Comparison of ENCODE assay signal across 8 mouse cellular contexts in the genomic region with DNA sequence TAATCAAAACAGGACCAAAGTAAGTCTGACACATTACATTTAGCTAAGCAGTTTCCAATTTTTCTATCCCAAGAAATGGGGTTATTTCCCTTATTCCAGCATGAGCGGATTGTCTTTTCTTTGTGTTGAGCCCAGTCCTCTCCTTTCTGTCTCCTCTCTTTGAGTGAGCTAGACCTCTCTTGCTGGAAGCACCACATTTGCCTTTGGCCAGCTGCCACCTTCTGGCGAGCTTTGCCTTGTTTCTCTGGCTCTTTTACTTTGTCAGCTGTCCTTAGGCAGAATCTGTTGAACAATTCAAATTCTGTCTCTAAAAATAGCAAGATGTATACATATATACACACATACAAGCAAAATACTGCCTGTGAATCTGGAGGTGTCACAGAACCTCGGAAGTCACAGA.
DNase-seq lines count a peak whose midpoint lies in the region; ATAC-seq and TF ChIP-seq lines count a peak whose summit lies in the region.
"Had no signal": no experiment of that assay in that cellular context is flagged by ENCODE, and none has a peak within 500 bp of the region (broad histone marks: within the 10 kb centered on the region; RNA-seq: fewer than 3 reads in every experiment).

No protein-coding gene starts in this region.

- no peak overlapping the region for H3K27ac ChIP-seq in midbrain, postnatal 0 days (ENCODE audit: low read depth, low read length)
- H3K27ac ChIP-seq in midbrain, embryonic 15.5 days, result no peak overlapping the region
- H3K27ac ChIP-seq in stomach, postnatal 0 days (replicated peaks), result no peak overlapping the region

- intact Hi-C loops in gastrocnemius, postnatal 14 days (cut with DNase I; ENCODE audit: low total_unique reads), result no loop called here

- no peak overlapping the region for H3K4me3 ChIP-seq in midbrain, postnatal 0 days (ENCODE audit: low read depth, low read length)
- H3K4me3 ChIP-seq in midbrain, embryonic 15.5 days, result no peak overlapping the region
- H3K4me3 ChIP-seq in stomach, postnatal 0 days (ENCODE audit: low read depth, low read length), result no peak overlapping the region
- H3K4me3 ChIP-seq: myocyte had no signal

- H3K9ac ChIP-seq in midbrain, postnatal 0 days (replicated peaks; ENCODE audit: low read length, poor library complexity, severe bottlenecking), result no peak overlapping the region
- H3K9ac ChIP-seq in midbrain, embryonic 15.5 days, result no peak overlapping the region
- no peak overlapping the region for H3K9ac ChIP-seq in stomach, postnatal 0 days (ENCODE audit: low read length)

- no peak overlapping the region for H3K4me2 ChIP-seq in midbrain, postnatal 0 days (ENCODE audit: low read depth, low read length, poor library complexity, severe bottlenecking)
- no peak overlapping the region for H3K4me2 ChIP-seq in midbrain, embryonic 15.5 days
- no peak overlapping the region for H3K4me2 ChIP-seq in stomach, postnatal 0 days (replicated peaks; ENCODE audit: low read depth)

- WGBS in midbrain, postnatal 0 days, result 69% methylated on average over 3 of the region's 3 CpGs
- 76% methylated on average over 3 of the region's 3 CpGs for WGBS in midbrain, embryonic 15.5 days
- 58% methylated on average over 3 of the region's 3 CpGs for WGBS in stomach, postnatal 0 days

- H3K4me1 ChIP-seq in midbrain, postnatal 0 days (ENCODE audit: insufficient read depth, low read length), result no peaks in the 10 kb centered on the region
- H3K4me1 ChIP-seq in midbrain, embryonic 15.5 days, result no peaks in the 10 kb centered on the region
- no peaks in the 10 kb centered on the region for H3K4me1 ChIP-seq in stomach, postnatal 0 days (replicated peaks; ENCODE audit: control insufficient read depth, insufficient read depth)

- peak; percentile 61 for DNase-seq in midbrain, postnatal 0 days (ENCODE audit: low spot score)
- peak; percentile 43 to 51 for DNase-seq in cerebellum, adult 18-20 months
- peak; percentile 65 for DNase-seq in gastrocnemius, postnatal 14 days
- DNase-seq in layer of hippocampus, postnatal 36 days, result peak; percentile 54 to 66
- no peak for DNase-seq in stomach, postnatal 0 days (ENCODE audit: low spot score)
- no peak for DNase-seq in urinary bladder, postnatal 4 days (ENCODE audit: low spot score in 2 of 2)

- no peaks in the 10 kb centered on the region for H3K9me3 ChIP-seq in midbrain, postnatal 0 days (ENCODE audit: low read length)
- H3K9me3 ChIP-seq in midbrain, embryonic 15.5 days, result no peaks in the 10 kb centered on the region
- H3K9me3 ChIP-seq in stomach, postnatal 0 days (ENCODE audit: control insufficient read depth, low read length), result no peaks in the 10 kb centered on the region

- ATAC-seq in midbrain, postnatal 0 days (ENCODE audit: low FRiP score), result no peak
- no peak for ATAC-seq in midbrain, embryonic 15.5 days (replicated peaks)
- no peak for ATAC-seq in stomach, postnatal 0 days (ENCODE audit: low FRiP score, low TSS enrichment)

- TF ChIP-seq EP300 in stomach, postnatal 0 days (optimal IDR thresholded peaks at IDR 0.05), result no peak

- TF ChIP-seq CTCF in midbrain, postnatal 0 days (IDR thresholded peaks at IDR 0.05), result peak; percentile 44
- peak; percentile 30 for TF ChIP-seq CTCF in stomach, postnatal 0 days (IDR thresholded peaks at IDR 0.05; ENCODE audit: low read depth)

- H3K36me3 ChIP-seq in midbrain, postnatal 0 days (ENCODE audit: insufficient read depth, low read length), result 0 out of 2 replicates have a peak, but pooled peaks cover 7% of the 10 kb centered on the region
- no peaks in the 10 kb centered on the region for H3K36me3 ChIP-seq in midbrain, embryonic 15.5 days (replicated peaks)
- H3K36me3 ChIP-seq in stomach, postnatal 0 days (ENCODE audit: control insufficient read depth, insufficient read depth, low read length), result 0 out of 2 replicates have a peak, but pooled peaks cover 2% of the 10 kb centered on the region

- H3K27me3 ChIP-seq in midbrain, postnatal 0 days (ENCODE audit: insufficient read depth, low read length), result no peaks in the 10 kb centered on the region
- no peaks in the 10 kb centered on the region for H3K27me3 ChIP-seq in midbrain, embryonic 15.5 days (replicated peaks)
- H3K27me3 ChIP-seq in stomach, postnatal 0 days (ENCODE audit: control insufficient read depth, insufficient read depth, low read length), result no peaks in the 10 kb centered on the region

Comparison
In these comparisons a context has a peak if more than half of its experiments do, and no peak if none do; other contexts are left out.
1. DNase-seq: peak in midbrain, postnatal 0 days (single experiment), cerebellum, adult 18-20 months (2 of 2), gastrocnemius, postnatal 14 days (single experiment) and layer of hippocampus, postnatal 36 days (2 of 2); none in stomach, postnatal 0 days (single experiment) and urinary bladder, postnatal 4 days (0 of 2).